Mouse (Mus musculus) granulocyte monocyte progenitor cell, adult 5-6 weeks (primary cell): Measurements from ENCODE around the gene Aicda. TPM values are rescaled to one million over a fixed set of nuclear protein-coding genes. Genes with fewer than 3 reads are reported as not detected.
"Not testable (repeated sequence)": the region's sequence is repeated elsewhere in the genome, so short reads cannot be mapped to it uniquely, and the experiment has no call there.

ENCODE experiments used
- ATAC-seq: replicated peaks from 2 replicates; pipeline ENCODE4 v1.8.0; 2016; ENCODE audit warnings: mild to moderate bottlenecking, moderate TSS enrichment, inconsistent platforms; ENCODE audit not compliant: poor library complexity, severe bottlenecking
- total RNA-seq, 2 experiments: library from RNA; stranded (forward) in 1 of 2; stranded (reverse) in 1 of 2; fragments of 200-712, 200-1000 nt in 1 of 2; fragments of >200 nt in 1 of 2; fragmentation: Nextera tagmentation in 1 of 2; gene quantifications; 2 replicates each; pipeline ENCODE4 v1.2.3; 2014 to 2017

Gene Aicda
- total RNA-seq, 2 experiments from 2014 or later: not detected

- ATAC-seq: no peak
Measured at GRCm38 (mm10) chr6:122545948-122546347, 7.7 kb upstream of the Aicda start.

DNA sequence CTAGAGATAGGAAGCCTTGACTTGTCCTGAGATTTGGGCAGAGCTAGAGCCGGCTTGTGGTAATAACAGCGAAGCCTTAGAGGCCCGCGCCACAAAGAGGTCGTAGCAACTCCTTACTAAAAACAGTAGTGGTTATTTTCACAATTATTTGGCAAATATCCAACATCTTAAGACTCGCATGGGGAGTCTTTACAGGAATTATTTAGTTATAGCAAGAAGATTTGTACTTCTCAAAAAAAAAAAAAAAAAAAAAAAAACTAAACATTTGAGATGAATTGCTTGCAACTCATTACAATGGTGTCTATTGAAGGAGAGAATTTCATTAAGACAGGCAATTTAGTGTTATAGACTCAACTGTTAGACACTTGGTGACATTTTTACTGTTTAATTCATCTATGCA lies 501 bp downstream of the Aicda start:
- no peak for ATAC-seq

GRCm38 (mm10) chr6:122555266-122555665 lies 1.7 kb downstream of the Aicda start:
- no peak for ATAC-seq

DNA sequence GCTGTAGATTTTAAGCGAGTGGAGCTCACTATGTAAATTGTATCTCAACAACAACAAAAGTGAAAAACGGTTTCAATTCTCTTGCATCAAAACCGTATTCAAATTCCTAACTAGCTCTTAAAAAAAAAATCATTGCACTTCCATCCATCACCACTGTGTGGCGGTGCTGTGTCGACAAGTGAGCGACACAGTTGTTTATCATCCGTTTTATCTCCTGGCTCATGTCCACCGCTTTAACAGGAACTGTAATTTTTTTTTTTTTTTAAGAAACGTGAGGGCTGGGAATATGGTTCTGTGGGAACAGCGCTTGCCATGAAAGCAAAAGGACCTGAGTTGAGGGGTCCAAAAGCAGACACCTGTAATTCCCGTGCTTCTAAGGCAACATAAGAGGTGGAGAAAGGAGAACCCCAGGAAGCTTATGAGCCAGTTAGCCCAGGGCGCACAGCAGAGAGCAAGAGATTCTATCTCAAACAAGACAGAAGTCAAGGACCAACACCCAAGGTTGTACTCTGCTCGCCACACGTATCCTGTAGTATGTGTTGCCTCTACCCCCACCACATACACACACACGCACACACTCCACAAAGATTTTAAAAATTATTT lies 3.5 kb downstream of the Aicda start:
- ATAC-seq: peak; percentile 79

DNA sequence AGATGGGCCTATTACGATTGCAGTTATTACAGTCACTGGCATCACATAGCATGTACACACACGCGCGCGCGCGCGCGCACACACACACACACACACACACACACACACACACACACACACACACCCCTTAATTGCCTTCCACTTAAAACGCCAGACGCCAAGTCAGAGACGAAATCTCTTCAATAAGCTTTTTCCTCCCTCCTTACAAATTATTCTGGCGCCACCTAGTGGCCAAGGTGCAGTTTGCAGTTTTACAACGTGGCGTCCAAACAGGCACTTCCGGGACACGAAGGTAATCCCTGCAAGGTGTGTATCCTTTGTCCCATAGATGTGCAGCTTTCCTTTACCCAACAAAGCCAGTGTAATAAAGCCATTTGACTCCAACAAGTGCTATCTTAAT lies 6.8 kb downstream of the Aicda start:
- ATAC-seq: peak; percentile 53

GRCm38 (mm10) chr6:122561005-122561404 lies 7.4 kb downstream of the Aicda start:
- no peak for ATAC-seq

DNA sequence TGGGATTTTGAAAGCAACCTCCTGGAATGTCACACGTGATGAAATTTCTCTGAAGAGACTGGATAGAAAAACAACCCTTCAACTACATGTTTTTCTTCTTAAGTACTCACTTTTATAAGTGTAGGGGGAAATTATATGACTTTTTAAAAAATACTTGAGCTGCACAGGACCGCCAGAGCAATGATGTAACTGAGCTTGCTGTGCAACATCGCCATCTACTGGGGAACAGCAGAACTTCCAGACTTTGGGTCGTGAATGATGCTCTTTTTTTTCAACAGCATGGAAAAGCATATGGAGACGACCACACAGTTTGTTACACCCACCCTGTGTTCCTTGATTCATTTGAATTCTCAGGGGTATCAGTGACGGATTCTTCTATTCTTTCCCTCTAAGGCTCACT lies 8.9 kb downstream of the Aicda start:
- peak; percentile 65 for ATAC-seq

GRCm38 (mm10) chr6:122565070-122565784 lies 11.6 kb downstream of the Aicda start:
- peak; percentile 65 for ATAC-seq

DNA sequence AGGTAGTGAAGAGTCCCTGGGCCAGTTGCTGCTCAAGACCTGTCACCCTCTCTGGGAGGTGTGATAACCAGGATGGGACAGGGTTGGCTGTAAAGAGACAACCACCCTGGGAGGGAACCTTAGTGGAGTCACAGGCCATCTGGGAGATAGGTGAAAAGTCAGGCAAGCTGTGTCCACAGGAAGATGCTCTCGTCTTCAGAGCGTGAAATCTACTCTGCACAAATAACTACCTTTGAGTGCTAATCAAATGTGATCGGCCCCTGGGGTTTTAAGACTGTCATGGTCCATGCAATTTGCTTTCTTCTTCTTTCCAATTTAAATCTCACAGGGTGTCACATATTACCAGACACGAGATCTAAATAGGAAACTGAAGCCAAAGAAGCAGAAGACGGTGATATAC lies 15.5 kb downstream of the Aicda start:
- no peak for ATAC-seq

GRCm38 (mm10) chr6:122569762-122570161 lies 16.2 kb downstream of the Aicda start:
- no peak for ATAC-seq

DNA sequence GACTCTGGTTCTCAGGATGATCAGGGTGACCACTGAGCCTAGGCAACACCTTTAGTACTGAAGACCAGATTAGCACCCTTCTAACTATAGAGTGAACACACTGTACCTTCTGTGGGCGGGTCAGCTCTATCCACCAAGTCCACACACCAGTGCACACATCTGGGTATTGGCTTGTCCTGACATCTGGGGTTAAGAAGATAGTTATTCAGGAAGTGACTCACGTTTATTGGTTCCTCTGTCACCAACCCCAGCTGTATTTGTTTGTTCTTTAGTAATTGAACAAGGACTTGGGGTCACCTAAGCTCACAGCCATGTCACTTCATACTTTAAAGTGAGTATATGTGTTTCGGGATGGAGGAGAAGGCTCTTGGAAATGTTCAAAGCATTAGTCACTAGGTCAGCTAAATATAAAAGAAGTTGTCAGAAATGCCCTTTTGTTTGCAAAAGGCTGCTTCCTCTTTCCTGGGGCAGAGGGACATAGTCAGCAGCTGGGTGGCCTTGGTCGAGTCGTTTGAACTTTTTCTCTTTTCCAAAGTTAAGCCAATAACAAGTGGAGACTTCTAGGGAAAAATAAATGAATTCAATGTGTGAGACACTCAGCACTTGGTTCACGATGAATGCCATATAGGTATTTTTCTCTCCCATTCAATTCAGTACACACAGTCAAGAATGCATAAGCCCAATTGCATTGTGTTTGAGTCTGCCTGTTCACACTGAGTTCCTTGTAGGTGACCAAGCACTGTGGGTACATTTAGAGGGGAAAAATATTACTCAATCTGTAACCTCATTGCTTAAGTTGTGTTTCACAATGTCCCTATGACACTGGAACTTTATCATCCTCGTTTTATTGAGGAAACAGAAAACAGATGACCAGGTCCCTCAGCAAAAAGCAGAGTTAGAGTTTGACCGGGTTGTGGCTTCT lies 17.4 kb downstream of the Aicda start:
- ATAC-seq: peak; percentile 88

- no peak; the same call in 1 of the 2 replicates for ATAC-seq
Measured at GRCm38 (mm10) chr6:122571617-122571959, 18.0 kb downstream of the Aicda start.

- ATAC-seq: not testable (repeated sequence)
Measured at GRCm38 (mm10) chr6:122575037-122575436, 21.4 kb downstream of the Aicda start.

DNA sequence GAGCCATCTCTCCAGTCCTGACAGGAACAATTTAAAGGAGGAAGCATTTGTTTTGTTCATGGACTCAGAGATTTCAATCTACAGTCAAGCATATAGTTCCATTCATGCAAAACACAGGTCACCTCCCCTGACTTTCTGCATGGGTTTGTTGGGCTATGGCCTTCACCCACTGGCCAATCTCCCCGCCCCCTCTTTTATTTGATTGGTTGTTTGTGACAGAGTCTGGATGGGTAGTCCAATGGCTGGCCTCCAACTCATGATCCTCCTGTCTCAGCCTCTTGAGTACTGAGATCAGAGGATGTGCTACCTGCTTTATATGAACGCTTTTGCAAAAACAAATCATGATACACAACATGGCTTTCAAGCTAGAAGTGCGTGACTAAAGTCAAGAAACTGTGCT lies 23.4 kb downstream of the Aicda start:
- ATAC-seq: no peak

- ATAC-seq: no peak
Measured at GRCm38 (mm10) chr6:122579086-122579485, 25.5 kb downstream of the Aicda start.

GRCm38 (mm10) chr6:122591027-122591758 lies 37.6 kb downstream of the Aicda start:
- ATAC-seq: no peak

DNA sequence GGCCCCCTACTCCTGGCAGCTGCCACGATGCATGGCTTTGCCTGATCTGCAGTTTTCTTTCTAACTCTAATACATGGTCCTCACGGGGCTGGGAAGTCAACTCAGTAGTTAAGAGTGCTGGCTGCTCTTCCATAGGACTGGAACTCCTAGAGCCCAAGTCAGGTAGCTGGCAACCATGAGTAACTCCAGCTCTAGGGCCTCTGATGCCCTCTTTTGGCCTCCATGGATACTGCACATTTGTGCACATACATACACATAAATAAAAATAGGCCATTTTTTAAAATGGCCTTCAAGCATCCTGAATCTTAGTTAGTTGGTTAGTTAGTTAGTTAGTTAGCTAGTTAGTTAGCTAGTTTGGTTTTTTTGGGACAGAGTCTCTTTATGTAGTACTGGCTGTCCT lies 39.3 kb downstream of the Aicda start:
- ATAC-seq: peak; percentile 38; the same call in 1 of the 2 replicates

- 0 out of 2 replicates have a peak, but pooled peaks have one; percentile 23 for ATAC-seq
Measured at GRCm38 (mm10) chr6:122595637-122596036, 42.0 kb downstream of the Aicda start.

DNA sequence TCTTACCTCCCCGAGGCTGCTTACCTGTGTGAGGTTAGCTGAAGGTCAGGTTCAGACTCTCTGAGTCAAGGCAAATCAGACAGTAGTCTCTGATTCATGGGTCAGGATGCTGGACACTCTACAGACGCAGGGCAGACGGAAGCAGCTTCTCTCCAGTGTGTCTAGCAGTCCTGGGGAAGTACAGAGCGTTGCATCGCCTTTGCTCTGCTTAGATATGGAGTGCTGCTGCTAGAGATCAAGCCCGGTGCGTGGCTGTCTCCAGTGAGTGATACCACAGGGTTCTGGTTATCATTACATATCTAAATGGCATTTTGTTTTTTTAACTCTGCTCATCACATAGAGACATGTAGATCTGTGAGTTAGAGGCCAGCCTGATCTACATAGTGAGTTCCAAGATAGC lies 43.0 kb downstream of the Aicda start:
- ATAC-seq: no peak

- ATAC-seq: peak; percentile 59
Measured at GRCm38 (mm10) chr6:122598014-122598413, 44.4 kb downstream of the Aicda start.
